In the genomic region with DNA sequence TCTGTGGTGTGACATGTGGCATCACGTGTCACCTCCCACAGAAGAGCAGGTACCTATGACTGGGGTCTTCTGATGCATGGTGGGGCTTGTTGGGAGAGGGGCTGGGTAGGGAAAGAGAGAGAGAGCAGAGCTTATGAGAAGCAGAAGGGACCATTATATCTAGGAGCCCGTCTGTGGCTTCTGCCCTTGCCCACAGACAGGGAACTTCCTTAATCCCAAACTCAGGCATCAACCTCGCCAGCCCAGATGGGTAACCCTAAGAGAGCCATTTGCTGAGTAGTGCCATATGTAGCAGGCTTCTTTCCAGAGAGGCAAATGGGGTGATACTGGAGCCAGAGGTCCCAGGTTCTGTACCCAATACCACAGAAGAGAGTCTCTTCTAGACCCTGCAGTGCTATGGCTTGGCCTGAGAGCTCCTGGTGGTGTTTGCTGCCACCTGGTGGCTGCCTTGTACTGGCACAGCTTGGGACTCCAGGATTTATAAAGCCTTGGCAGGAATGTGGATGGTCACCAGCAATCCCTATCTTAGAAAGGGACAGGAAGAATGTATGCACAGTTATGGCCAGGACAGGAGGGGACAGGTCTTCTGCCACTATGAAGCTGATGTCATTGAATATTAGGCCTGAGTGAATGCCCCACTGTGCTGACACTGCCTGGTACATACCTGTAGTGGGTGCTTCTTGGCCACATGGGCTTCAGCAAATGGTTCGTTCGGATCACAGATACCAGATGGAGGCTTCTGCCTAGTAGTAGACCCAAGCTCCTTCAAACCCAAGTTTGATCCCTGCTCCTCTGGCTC, we compare ENCODE assay signal across 9 mouse cellular contexts. TPM values are rescaled to one million over a fixed set of nuclear protein-coding genes. Genes with fewer than 3 reads are reported as not detected.
DNase-seq lines count a peak whose midpoint lies in the region; ATAC-seq and TF ChIP-seq lines count a peak whose summit lies in the region.
"Had no signal": no experiment of that assay in that cellular context is flagged by ENCODE, and none has a peak within 500 bp of the region (broad histone marks: within the 10 kb centered on the region; RNA-seq: fewer than 3 reads in every experiment).

No protein-coding gene starts in this region.

- DNase-seq in 416B (ENCODE audit: low read depth), result peak; percentile 65
- DNase-seq in adrenal gland, postnatal 4 days (ENCODE audit: low spot score in 2 of 2), result peak; percentile 52 to 58
- peak; percentile 75 to 84 for DNase-seq in heart, adult 2 months
- peak; percentile 84 for DNase-seq in kidney, adult 2 months
- DNase-seq in limb, embryonic 10.5 days (ENCODE audit: low spot score), result peak; percentile 87
- DNase-seq in midbrain, embryonic 14.5 days, result peak; percentile 94
- DNase-seq in spleen, postnatal 10 days (ENCODE audit: low spot score in 2 of 2), result peak; percentile 24 to 74

- peak; percentile 60; the same call in 1 of the 2 replicates for ATAC-seq in embryonic facial prominence, embryonic 13.5 days (ENCODE audit: insufficient number of reproducible peaks, insufficient read depth, low FRiP score, low TSS enrichment, low read depth)
- peak; percentile 86 for ATAC-seq in midbrain, embryonic 14.5 days (ENCODE audit: low FRiP score, low TSS enrichment)

- H3K4me3 ChIP-seq in embryonic facial prominence, embryonic 13.5 days, result no peak overlapping the region
- H3K4me3 ChIP-seq in heart, adult 2 months, result no peak overlapping the region
- no peak overlapping the region for H3K4me3 ChIP-seq in kidney, adult 2 months (ENCODE audit: insufficient read depth, low read depth, low read length)
- no peak overlapping the region for H3K4me3 ChIP-seq in limb, embryonic 10.5 days
- H3K4me3 ChIP-seq in midbrain, embryonic 14.5 days (replicated peaks; ENCODE audit: low read depth, low read length), result no peak overlapping the region

- H3K79me2 ChIP-seq in heart, adult 2 months (replicated peaks; ENCODE audit: control insufficient read depth, insufficient read depth, low read length), result no peaks in the 10 kb centered on the region

- H3K27ac ChIP-seq in embryonic facial prominence, embryonic 13.5 days, result 0 out of 2 replicates have a peak overlapping the region, but pooled peaks have one; percentile 6
- no peak overlapping the region for H3K27ac ChIP-seq in heart, adult 2 months
- H3K27ac ChIP-seq in kidney, adult 2 months (ENCODE audit: insufficient read depth, low read depth, low read length), result no peak overlapping the region
- H3K27ac ChIP-seq in limb, embryonic 10.5 days, result no peak overlapping the region
- H3K27ac ChIP-seq in midbrain, embryonic 14.5 days (replicated peaks; ENCODE audit: low read depth, low read length), result no peak overlapping the region

- no peak overlapping the region for H3K4me2 ChIP-seq in embryonic facial prominence, embryonic 13.5 days
- H3K4me2 ChIP-seq in midbrain, embryonic 14.5 days (ENCODE audit: low read length), result no peak overlapping the region

- intact Hi-C loops in heart, adult 2 months (cut with DNase I), result loop anchor here (1.0 to 2.0 kb wide), 4 partner anchors 174 to 339 kb away; no protein-coding TSS in a partner anchor

- peak; percentile 99 for TF ChIP-seq CTCF in heart, adult 2 months (IDR thresholded peaks at IDR 0.05)
- peak; percentile 98 for TF ChIP-seq CTCF in kidney, adult 2 months (conservative IDR thresholded peaks at IDR 0.05; ENCODE audit: insufficient read depth, insufficient read length, low read depth, low read length)

- peaks cover 70% of the 10 kb centered on the region for H3K36me3 ChIP-seq in embryonic facial prominence, embryonic 13.5 days
- no peaks in the 10 kb centered on the region for H3K36me3 ChIP-seq in heart, adult 2 months (ENCODE audit: control insufficient read depth, insufficient read depth, low read length)
- H3K36me3 ChIP-seq in kidney, adult 2 months (ENCODE audit: control insufficient read depth, insufficient read depth, low read length), result no peaks in the 10 kb centered on the region
- H3K36me3 ChIP-seq in limb, embryonic 10.5 days, result peaks cover 76% of the 10 kb centered on the region
- peaks cover 58% of the 10 kb centered on the region for H3K36me3 ChIP-seq in midbrain, embryonic 14.5 days (ENCODE audit: control insufficient read depth, insufficient read depth, low read length)
- H3K36me3 ChIP-seq: G1E had no signal

- no peaks in the 10 kb centered on the region for H3K27me3 ChIP-seq in embryonic facial prominence, embryonic 13.5 days
- H3K27me3 ChIP-seq in heart, adult 2 months (ENCODE audit: control insufficient read depth, insufficient read depth, low read length), result no peaks in the 10 kb centered on the region
- H3K27me3 ChIP-seq in kidney, adult 2 months (replicated peaks; ENCODE audit: control insufficient read depth, insufficient read depth, low read length), result no peaks in the 10 kb centered on the region
- no peaks in the 10 kb centered on the region for H3K27me3 ChIP-seq in limb, embryonic 10.5 days (ENCODE audit: low read depth, poor library complexity, severe bottlenecking)
- no peaks in the 10 kb centered on the region for H3K27me3 ChIP-seq in midbrain, embryonic 14.5 days (ENCODE audit: control insufficient read depth, insufficient read depth, low read length)

- no peak for TF ChIP-seq POLR2A in heart, adult 2 months (IDR thresholded peaks at IDR 0.05; ENCODE audit: insufficient read depth, low read depth, low read length)
- no peak for TF ChIP-seq POLR2A in kidney, adult 2 months (IDR thresholded peaks at IDR 0.05; ENCODE audit: low read depth, low read length)

- H3K9me3 ChIP-seq in embryonic facial prominence, embryonic 13.5 days, result no peaks in the 10 kb centered on the region
- H3K9me3 ChIP-seq in limb, embryonic 10.5 days (replicated peaks), result no peaks in the 10 kb centered on the region
- H3K9me3 ChIP-seq in midbrain, embryonic 14.5 days (ENCODE audit: control insufficient read depth, low read length), result no peaks in the 10 kb centered on the region

- 83% methylated on average over 5 of the region's 5 CpGs for WGBS in embryonic facial prominence, embryonic 13.5 days
- 92% methylated on average over 5 of the region's 5 CpGs for WGBS in heart, adult 2 months
- whole genome bisulfite sequencing in kidney, adult 2 months, result 90% methylated on average over 5 of the region's 5 CpGs
- WGBS in limb, embryonic 10.5 days, result 84% methylated on average over 5 of the region's 5 CpGs
- WGBS in midbrain, embryonic 14.5 days, result 88% methylated on average over 5 of the region's 5 CpGs

- H3K4me1 ChIP-seq in embryonic facial prominence, embryonic 13.5 days, result no peaks in the 10 kb centered on the region
- H3K4me1 ChIP-seq in heart, adult 2 months (ENCODE audit: control insufficient read depth, insufficient read depth, low read length), result no peaks in the 10 kb centered on the region
- H3K4me1 ChIP-seq in kidney, adult 2 months (ENCODE audit: control insufficient read depth, insufficient read depth, low read length), result no peaks in the 10 kb centered on the region
- H3K4me1 ChIP-seq in limb, embryonic 10.5 days, result no peaks in the 10 kb centered on the region
- no peaks in the 10 kb centered on the region for H3K4me1 ChIP-seq in midbrain, embryonic 14.5 days (ENCODE audit: control insufficient read depth, insufficient read depth, low read length)

- TF ChIP-seq EP300 in heart, adult 2 months (IDR thresholded peaks at IDR 0.05; ENCODE audit: insufficient read depth, low read depth, low read length), result peak; percentile 76; the same call in 1 of the 2 replicates

- no peak overlapping the region for H3K9ac ChIP-seq in embryonic facial prominence, embryonic 13.5 days
- no peak overlapping the region for H3K9ac ChIP-seq in heart, adult 2 months (ENCODE audit: low read depth, low read length)
- H3K9ac ChIP-seq in midbrain, embryonic 14.5 days (replicated peaks; ENCODE audit: low read length), result no peak overlapping the region

RNA-seq across cellular contexts. Expression of a gene that starts 35.8 kb away (rescaled TPM):
- 100 to 1,000 TPM in 1 of 2 experiments, 10 to 100 TPM in 1; 10.4 to 267 TPM for total RNA-seq in adrenal gland, postnatal 4 days (2021)
- 18.3 TPM in 1 of 2 replicates, not detected in the other for polyA plus RNA-seq in embryonic facial prominence, embryonic 13.5 days (2015; fragmentation: Nextera tagmentation; extraction: Ambion mirVana)
- not detected for total RNA-seq in heart, adult 2 months (2021)
- polyA plus RNA-seq in heart, adult 2 months (2012; rRNA removed), result 0.91 TPM in 1 of 2 replicates, not detected in the other
- polyA plus RNA-seq in kidney, adult 2 months (2012; rRNA removed), result 2.7 and 3.9 TPM in 2 replicates
- 0.19 and 0.35 TPM in 2 replicates for polyA plus RNA-seq in limb, embryonic 10.5 days (2016; fragmentation: Nextera tagmentation; extraction: Ambion mirVana)
- not detected in 2 replicates for polyA plus RNA-seq in midbrain, embryonic 14.5 days (2014; fragmentation: Nextera tagmentation; extraction: Ambion mirVana)
- total RNA-seq: G1E had no signal
- polyA plus RNA-seq: G1E had no signal

RNA-seq across cellular contexts. Expression of a gene that starts 53.1 kb away (rescaled TPM):
- total RNA-seq in adrenal gland, postnatal 4 days (2021), result 10 to 100 TPM in 1 of 2 experiments, under 1 TPM in 1; 0.17 to 21.6 TPM
- 0.11 TPM in 1 of 2 replicates, not detected in the other for polyA plus RNA-seq in embryonic facial prominence, embryonic 13.5 days (2015; fragmentation: Nextera tagmentation; extraction: Ambion mirVana)
- not detected for total RNA-seq in heart, adult 2 months (2021)
- polyA plus RNA-seq in heart, adult 2 months (2012; rRNA removed), result not detected in 2 replicates
- 187 and 263 TPM in 2 replicates for polyA plus RNA-seq in kidney, adult 2 months (2012; rRNA removed)
- 0.08 and 0.29 TPM in 2 replicates for polyA plus RNA-seq in limb, embryonic 10.5 days (2016; fragmentation: Nextera tagmentation; extraction: Ambion mirVana)
- polyA plus RNA-seq in midbrain, embryonic 14.5 days (2014; fragmentation: Nextera tagmentation; extraction: Ambion mirVana), result not detected in 2 replicates
- total RNA-seq: G1E had no signal
- polyA plus RNA-seq: G1E had no signal

Comparison
In these comparisons a context has a peak if more than half of its experiments do, and no peak if none do; other contexts are left out.
1. RNA of a gene that starts 53.1 kb away (polyA plus RNA-seq): 187 to 263 TPM in kidney, adult 2 months; not detected in midbrain, embryonic 14.5 days, 0.08 to 0.29 TPM in limb, embryonic 10.5 days, 0.11 TPM in embryonic facial prominence, embryonic 13.5 days and not detected in heart, adult 2 months; every median in the first group is over 100 times any median in the second.
2. Peak in every context shown above with its lines, with median percentiles within 50 percentile points of each other: DNase-seq.